Mouse (Mus musculus) layer of hippocampus, adult 8-10 months (tissue): Measurements from ENCODE around the gene Galnt11. TPM values are rescaled to one million over a fixed set of nuclear protein-coding genes. Genes with fewer than 3 reads are reported as not detected.

ENCODE experiments used
- DNase-seq, 2 experiments: peaks; one replicate each; pipeline ENCODE4 v3.0.0; 2022; ENCODE audit warnings: low spot score in 2 of 2
- total RNA-seq, 4 experiments: library from RNA; stranded (reverse); gene quantifications; 2 replicates each; pipeline ENCODE4 v1.2.4; 2022

The Galnt11 gene
- total RNA-seq, 4 experiments from 2014 or later, result 38.5 to 50.2 (median 43.6) TPM

DNA sequence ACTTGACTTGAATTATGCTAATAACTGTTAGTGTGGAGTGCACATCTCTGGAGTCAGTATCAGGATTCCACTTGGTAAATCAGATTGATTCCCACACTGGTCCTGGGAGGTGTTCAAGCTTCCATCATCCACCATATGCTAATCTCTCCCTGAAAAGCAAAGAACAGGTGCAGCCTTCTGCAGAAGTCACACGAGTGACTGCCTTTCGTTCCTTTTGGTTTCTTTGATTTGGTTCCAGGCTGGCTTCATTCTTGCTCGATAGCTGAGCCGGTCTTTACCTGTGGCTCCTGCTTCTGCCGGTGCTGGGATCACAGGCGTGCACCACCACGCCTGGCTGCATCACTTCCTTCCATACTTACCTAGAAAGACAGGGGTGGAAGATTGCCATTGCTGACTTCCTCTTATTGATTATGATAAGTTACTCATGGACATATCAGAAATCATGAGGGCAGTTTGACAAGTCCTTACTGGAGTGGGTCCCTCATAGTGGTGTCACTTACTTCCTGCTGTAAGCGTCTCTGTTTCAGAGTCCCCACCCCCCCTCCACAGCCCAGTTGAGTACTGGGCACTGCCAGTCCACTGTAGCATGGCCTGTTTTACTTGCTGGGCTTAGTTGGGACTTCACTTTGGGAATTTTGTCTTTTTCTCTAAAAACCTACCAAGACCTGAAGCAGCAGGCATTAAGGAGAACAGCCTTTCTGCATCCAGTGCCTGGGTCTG lies 31.3 kb downstream of the Galnt11 start:
- DNase-seq, result no peak

DNA sequence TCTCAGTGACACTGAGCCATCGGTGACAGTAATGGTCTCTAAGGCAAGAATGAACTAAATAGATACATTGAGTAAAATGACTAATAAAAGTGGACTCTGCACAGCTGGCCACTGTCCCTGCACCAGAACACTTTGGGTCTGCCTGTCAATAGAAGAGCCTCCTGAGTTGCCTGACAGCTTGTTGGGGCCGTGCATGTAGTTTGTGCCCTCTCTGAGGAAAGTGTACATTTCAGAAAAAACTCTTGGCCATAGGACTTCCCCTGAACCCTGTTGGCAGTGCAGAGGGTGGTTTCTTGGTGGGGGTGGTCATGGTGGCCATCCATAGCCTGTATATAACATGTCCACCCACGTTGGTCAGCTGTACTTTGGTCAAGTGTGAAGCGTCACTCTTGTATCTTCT lies 32.8 kb downstream of the Galnt11 start:
- no peak for DNase-seq

DNA sequence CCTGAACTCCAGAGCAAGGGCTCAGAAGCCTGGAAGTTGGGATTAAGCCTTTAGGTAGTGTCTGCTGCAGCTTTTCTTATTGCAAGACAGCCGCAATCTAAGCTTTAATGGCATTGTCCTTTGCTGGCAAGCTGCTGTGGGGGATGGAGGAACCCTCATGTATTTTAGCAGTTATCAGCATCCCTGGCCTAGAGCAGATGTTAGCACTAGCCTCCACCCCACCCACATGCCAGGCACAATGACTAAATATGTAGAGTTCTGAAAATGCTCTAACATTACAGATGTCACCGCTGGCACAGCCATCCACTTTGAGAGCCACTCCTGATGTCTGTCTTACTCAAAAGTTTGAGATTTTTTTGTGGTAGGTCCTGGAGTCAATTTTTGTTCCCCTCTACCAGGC lies 35.0 kb downstream of the Galnt11 start:
- DNase-seq, result peak in 1 of 2 experiments; percentile 21

DNA sequence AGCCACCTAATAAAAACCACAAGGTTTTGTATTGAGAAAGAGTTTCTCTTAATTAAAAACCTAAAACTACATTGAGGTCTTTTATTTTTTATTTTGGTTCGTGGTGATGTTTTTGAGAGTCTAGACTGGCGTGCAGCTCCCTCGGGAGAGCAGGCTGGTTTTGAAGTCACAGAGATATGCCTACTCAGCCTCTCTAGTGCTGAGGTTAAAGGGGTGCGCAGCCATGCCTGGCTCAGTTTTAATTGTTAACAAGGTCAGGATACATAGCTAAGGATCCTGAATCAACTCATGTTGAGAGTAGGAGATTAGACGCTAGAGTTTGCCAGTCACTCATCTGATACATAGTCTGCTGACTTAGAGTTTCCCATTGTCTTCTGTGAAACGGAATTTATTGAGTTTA lies 39.7 kb downstream of the Galnt11 start:
- no peak for DNase-seq

DNA sequence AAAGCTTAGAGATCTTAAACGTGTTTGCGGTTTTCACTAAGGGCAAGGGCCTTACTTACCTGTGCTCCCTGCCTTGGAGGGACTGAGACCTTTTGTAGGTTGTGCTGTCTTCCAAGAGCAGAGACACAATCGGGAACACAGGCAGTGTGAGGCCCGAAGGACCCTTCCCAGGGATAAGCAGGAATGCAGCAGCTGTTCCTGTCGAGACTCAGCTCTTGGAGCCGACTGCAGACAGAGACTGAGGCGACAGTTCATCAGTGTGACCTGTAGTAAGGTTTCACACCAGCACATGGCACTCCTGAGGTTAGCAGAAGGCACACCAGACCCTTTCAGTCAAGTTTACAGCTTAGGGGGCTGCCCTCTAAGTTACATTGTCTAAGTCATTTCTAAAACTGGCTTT lies 40.6 kb downstream of the Galnt11 start:
- no peak for DNase-seq

DNA sequence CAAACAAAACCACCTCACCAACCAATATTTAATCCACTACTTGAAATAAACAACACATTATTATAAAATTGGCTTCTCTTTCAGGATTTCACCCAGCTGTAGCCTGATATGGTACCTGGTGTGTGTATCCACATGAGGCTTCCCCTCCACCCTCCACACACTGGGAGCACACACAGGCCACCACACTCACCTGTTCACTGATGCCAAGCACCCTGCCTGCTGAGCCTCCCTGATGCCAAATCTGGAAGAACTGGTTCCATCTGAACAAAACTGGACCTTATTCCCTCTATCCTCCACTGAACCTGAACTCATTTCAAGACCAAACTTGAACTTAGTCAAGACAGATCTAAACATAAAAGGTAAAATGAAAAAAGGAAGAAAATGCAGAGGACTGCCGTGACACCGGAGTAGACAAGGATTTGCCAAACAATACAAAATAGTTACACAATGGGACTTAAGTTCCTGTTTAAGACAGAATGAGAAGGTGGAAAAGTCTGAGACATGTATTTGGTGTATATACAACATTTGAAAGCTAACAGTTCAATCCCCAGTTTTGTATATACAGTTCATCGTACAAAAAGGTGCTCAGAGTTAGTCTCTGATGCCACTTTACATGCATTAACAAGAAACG lies 46.7 kb downstream of the Galnt11 start:
- no peak for DNase-seq

DNA sequence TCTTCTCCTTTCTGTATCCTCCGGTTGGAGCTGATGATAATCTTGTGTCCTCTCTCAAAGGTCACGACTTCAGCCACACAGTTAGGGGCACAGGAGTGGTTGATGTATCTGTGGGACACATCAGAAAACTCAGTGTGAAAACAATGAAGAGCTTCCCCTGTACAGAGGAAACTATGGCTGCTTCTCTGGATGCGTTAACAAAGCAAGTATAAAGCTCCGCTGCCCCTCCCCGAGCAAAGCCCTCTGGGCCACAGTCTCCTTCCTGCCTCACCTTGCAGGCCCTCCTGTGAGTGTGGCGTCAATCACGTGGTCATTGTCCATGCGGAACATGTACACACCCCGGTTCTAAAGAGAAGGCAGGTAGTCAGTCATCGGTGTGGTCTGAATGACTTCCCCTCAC lies 53.9 kb downstream of the Galnt11 start:
- no peak for DNase-seq

DNA sequence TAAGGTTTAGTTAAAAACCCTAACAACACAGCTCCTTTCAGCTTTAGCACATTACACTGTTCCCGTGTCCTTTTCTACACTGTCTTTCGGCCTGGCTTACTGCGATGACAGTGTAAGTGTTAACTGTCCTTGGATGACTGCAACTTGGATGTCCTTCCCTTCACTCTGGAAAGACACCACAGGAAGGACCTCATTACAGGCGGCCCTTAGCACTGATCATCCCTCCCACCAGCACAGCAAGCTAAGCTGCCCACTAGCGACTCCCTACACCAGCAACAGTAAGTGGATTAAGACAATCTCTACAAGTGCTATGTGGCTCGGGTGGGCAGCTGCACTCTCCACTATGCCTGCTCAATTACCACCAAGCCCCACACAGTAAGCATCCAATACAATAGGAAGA lies 54.7 kb downstream of the Galnt11 start:
- no peak for DNase-seq

DNA sequence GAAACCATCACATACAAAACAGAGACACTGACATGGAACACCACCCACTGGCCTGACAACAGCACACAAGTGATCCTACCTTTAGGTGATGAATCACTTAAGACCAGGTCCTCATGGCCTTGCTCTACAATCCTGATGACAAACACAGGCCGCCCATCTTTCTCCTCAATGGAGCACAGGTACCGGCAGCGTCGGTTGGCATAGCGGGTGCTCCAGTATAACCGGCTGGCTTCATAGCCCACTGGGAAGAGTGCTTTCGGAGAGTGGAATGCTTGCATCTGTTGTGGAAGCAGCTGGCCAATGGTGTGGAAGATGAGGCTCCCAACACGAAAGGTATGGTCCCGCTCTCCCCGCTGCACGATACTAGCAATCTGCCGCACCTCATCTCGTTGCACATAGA lies 62.3 kb downstream of the Galnt11 start:
- no peak for DNase-seq

DNA sequence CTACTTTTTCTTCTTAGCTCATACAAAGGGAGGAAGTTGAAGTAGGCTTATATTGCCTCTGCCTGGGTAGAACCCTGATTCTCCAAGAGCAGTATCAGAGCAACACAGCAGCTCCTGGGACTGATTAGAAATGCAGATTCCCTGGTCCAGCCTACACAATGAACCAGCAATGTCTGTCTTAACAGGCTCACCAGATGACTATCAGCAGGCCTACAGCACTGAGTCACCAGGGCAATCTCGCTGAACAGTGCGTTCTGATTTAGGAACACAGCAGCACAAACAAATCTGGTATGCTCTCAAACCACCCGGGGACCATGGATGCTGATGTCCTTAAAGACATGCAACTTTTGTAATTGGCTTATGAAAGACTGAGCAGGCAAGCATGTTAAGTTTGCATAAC lies 75.1 kb downstream of the Galnt11 start:
- DNase-seq, result peak; percentile 69 to 75

DNA sequence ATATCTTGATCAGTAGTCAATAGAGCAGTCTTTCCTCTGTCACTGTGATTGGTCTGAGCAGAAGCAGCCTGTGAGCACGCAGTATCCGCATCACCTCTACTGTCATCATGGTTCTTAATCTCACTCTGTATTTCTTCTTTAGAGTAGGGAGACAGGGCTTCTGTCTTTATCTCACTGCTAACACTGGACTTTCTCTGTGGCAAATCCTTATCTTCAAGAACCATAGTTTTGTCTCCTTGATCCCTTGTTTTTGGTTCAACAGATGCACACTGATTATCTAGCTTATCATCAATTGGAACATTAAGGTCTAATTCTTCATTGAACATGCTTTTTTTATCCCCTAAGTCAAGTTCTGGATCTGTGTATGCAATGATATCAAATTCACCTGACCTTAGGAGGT lies 88.5 kb downstream of the Galnt11 start:
- DNase-seq, result no peak

DNA sequence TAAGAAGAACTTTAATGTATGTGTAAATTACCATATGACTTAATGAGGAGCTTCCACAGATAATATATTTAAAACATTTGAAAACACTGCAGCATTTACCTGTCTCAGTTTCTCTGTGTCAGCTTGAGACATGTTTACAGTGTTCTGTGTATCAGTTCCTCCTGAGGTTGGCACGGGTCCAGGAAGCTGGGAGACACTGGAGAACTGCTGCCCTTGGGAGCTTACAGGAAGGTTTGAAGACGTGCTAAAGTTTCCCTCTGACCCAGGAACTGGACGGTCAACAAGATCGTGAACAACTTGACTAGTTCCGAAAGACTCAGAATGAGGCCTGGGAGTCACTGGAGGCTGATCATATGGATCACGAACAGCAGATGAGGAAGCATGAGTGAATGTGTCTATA lies 92.2 kb downstream of the Galnt11 start:
- no peak for DNase-seq

Other genes with a start within 250 kb of the Galnt11 start
- gene Prkag2, start 121.3 kb upstream of the Galnt11 start, total RNA-seq, result 100 to 1,000 TPM; 143 to 198 (median 175) TPM
- gene Galntl5, start 40.4 kb upstream of the Galnt11 start, total RNA-seq, result not detected
- not detected for gene E130116L18Rik, start 1.2 kb downstream of the Galnt11 start, total RNA-seq